Mouse (Mus musculus): Measurements from ENCODE around the gene Canx.

- TF ChIP-seq MYOG (IDR thresholded peaks at IDR 0.05; ENCODE audit: control insufficient read depth in 1 of 3, insufficient read depth in 1 of 3, insufficient read length in 2 of 3, low read depth in 2 of 3) (no peak), SRF (IDR thresholded peaks at IDR 0.05; ENCODE audit: control insufficient read depth, insufficient read length, low read depth) (no peak), MAX (IDR thresholded peaks at IDR 0.05; ENCODE audit: low read depth) (no peak), USF1 (IDR thresholded peaks at IDR 0.05; ENCODE audit: low read depth) (no peak), POLR2A (IDR thresholded peaks at IDR 0.05; ENCODE audit: insufficient read length, low read depth) (no peak), REST (IDR thresholded peaks at IDR 0.05; ENCODE audit: insufficient read depth, insufficient read length) (no peak)
Measured at GRCm38 (mm10) chr11:50285263-50285662, 40.2 kb downstream of the Canx start.
